Mouse (Mus musculus): Measurements from ENCODE around the gene Hist1h1e. TPM values are rescaled to one million over a fixed set of nuclear protein-coding genes. Genes with fewer than 3 reads are reported as not detected.
"Not testable (repeated sequence)": the region's sequence is repeated elsewhere in the genome, so short reads cannot be mapped to it uniquely, and the experiment has no call there.

Hist1h1e gene
- total RNA-seq, 1 experiment from 2014 or later, result 201 TPM

DNA sequence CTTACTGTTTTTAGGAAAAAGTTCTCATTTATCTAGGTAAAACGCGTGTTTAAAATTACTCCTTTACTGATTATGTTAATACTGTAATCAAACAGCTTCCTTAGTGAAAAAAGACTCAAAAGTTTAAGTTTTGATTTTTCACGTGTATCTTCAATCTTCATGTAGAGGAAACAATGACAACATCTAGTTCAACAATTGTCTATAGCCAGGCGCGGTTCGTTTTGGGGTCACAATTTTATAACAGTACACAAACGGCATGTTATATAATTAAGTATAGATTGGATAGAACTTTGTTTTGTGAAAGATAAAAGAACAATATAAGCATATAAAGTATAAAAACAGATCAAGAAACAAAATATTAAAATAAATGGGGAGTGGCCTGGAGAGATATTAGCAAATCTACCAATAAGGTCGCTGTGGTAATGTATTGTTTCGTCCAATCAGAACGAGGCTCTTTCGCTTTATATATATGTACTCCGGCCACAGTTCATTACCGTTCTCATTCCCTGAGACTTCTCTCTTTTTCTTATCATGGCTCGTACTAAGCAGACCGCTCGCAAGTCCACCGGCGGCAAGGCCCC is 47.0 kb downstream of the Hist1h1e start, which contains the start of gene Hist1h3d:
Gene Hist1h3d (plus strand): TSS at position 493 of the 581 bp plus-strand sequence.
- ATAC-seq (ENCODE audit: extremely low read depth, insufficient number of reproducible peaks, low FRiP score, poor library complexity, severe bottlenecking), result peak; percentile 53; the same call in 1 of the 2 replicates

GRCm38 (mm10) chr13:23574546-23575170 is 47.7 kb downstream of the Hist1h1e start:
- ATAC-seq (ENCODE audit: extremely low read depth, insufficient number of reproducible peaks, low FRiP score, poor library complexity, severe bottlenecking), result not testable (repeated sequence)

DNA sequence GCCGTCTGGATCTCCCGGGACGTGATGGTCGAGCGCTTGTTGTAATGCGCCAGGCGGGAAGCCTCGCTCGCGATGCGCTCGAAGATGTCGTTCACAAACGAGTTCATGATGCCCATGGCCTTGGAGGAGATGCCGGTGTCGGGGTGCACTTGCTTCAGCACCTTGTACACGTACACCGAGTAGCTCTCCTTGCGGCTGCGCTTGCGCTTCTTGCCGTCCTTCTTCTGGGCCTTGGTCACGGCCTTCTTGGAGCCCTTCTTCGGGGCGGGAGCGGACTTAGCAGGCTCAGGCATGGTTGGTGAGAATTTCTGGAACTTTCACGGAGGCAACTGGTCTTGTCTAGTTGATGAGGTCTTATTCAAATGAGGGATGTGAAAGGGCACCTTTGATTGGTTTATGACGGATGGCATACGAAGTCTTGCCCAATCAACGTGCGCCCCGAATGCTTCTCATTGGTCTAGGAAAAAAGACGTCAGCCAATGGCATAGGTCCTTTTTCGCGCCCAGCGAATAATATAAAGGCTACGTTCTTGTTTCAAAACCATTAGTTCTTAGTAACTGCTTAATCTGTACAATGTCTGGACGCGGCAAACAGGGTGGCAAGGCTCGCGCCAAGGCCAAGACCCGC is 48.3 kb downstream of the Hist1h1e start, which contains the start of the genes Hist1h2bf and Hist1h2ad:
Gene Hist1h2bf (minus strand): TSS at position 299 of the 627 bp plus-strand sequence.
Gene Hist1h2ad (plus strand): TSS at position 484 of the 627 bp plus-strand sequence.
- peak; percentile 91 for ATAC-seq (ENCODE audit: extremely low read depth, insufficient number of reproducible peaks, low FRiP score, poor library complexity, severe bottlenecking)

DNA sequence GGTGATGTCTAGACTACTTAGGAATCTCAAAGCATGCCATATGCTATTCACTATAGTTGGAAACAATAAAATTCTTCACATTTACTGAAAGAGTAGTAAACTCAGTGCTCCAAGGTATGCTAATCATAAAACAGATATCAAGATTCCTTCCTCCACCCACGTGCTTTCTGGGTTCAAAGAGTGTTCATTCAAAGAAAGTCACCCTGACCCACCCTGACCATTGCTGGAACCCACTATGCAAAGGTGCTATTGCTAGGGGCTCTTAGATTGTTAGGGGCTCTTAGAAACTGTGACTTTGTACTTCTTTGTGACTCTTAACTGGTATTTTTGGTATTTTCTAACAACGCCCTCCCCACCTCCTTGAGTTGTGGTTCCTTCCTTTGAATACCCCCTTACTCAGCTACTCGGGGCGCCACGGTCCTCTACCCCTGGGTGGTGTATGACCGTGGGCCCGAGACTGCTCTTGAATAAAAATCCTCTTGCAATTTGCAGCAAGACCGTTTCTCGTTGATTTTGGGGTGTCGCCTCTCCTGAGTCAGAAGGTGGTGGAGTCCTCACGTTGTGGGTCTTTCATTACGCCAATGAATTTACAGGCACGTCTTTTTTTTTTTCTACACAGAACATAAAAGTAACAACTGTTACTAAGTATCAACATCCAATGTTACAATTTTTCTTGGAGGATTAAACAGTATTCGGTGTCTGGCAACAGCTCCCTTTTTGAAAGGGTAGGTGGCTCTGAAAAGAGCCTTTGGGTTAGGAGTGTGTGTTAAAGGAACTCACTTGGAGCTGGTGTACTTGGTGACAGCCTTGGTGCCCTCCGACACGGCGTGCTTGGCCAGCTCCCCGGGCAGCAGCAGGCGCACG is 49.1 kb downstream of the Hist1h1e start:
- ATAC-seq (ENCODE audit: extremely low read depth, insufficient number of reproducible peaks, low FRiP score, poor library complexity, severe bottlenecking), result not testable (repeated sequence)

GRCm38 (mm10) chr13:23572218-23573033 is 49.9 kb downstream of the Hist1h1e start:
- ATAC-seq (ENCODE audit: extremely low read depth, insufficient number of reproducible peaks, low FRiP score, poor library complexity, severe bottlenecking), result no peak

DNA sequence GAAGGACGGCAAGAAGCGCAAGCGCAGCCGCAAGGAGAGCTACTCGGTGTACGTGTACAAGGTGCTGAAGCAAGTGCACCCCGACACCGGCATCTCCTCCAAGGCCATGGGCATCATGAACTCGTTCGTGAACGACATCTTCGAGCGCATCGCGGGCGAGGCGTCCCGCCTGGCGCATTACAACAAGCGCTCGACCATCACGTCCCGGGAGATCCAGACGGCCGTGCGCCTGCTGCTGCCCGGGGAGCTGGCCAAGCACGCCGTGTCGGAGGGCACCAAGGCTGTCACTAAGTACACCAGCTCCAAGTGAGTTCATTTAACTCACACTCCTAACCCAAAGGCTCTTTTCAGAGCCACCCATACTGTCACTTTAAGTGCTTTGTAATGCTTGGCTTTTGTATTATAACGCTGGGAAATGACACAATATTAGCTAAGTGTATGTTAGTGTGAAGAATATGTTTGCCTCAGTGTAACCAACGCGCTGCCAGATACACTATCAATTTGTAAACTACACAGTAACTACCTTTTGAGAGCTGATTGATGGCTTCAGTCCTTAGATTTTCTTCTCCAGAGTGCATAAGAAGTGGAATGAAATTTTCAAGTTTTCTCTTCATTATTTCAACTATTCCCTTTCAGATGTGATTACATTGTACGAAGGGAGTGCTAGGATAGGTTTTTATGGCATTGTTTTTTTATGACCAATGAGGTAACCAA is 50.7 kb downstream of the Hist1h1e start:
- not testable (repeated sequence) for ATAC-seq (ENCODE audit: extremely low read depth, insufficient number of reproducible peaks, low FRiP score, poor library complexity, severe bottlenecking)

GRCm38 (mm10) chr13:23571022-23571503 is 51.3 kb downstream of the Hist1h1e start, which contains the start of the genes Hist1h2ae and Hist1h2bg:
Gene Hist1h2ae (minus strand): TSS chr13:23571220.
Gene Hist1h2bg (plus strand): TSS chr13:23571396.
- ATAC-seq (ENCODE audit: extremely low read depth, insufficient number of reproducible peaks, low FRiP score, poor library complexity, severe bottlenecking), result peak; percentile 84

Other genes with a start within 250 kb of the Hist1h1e start
- gene Abt1, start 198.7 kb downstream of the Hist1h1e start, total RNA-seq (2017), result 10.2 and 12.6 TPM in 2 replicates
- gene Btn1a1, start 156.7 kb downstream of the Hist1h1e start, total RNA-seq (2017), result not detected in 2 replicates
- gene Btn2a2, start 133.7 kb downstream of the Hist1h1e start, total RNA-seq (2017), result 0.25 and 0.58 TPM in 2 replicates
- gene Hist1h4h, start 91.5 kb downstream of the Hist1h1e start, total RNA-seq (2017), result 161 and 193 TPM in 2 replicates
- 3.5 and 5.0 TPM in 2 replicates for gene Hist1h2af, start 88.7 kb downstream of the Hist1h1e start, total RNA-seq (2017)
- gene Hist1h3g, start 87.1 kb downstream of the Hist1h1e start, total RNA-seq (2017), result not detected in 2 replicates
- gene Hist1h2bh, start 79.2 kb downstream of the Hist1h1e start, total RNA-seq (2017), result 5.8 and 6.4 TPM in 2 replicates
- 21.9 and 24.1 TPM in 2 replicates for gene Hist1h3f, start 78.5 kb downstream of the Hist1h1e start, total RNA-seq (2017)
- gene Hist1h4f, start 70.9 kb downstream of the Hist1h1e start, total RNA-seq (2017), result 15.2 and 27.6 TPM in 2 replicates
- 28.5 and 28.7 TPM in 2 replicates for gene Hist1h1d, start 69.3 kb downstream of the Hist1h1e start, total RNA-seq (2017)
- 50.8 and 54.4 TPM in 2 replicates for gene Hist1h3e, start 60.2 kb downstream of the Hist1h1e start, total RNA-seq (2017)
- gene Hist1h2ae, start 51.3 kb downstream of the Hist1h1e start, total RNA-seq (2017), result 13.6 and 18.3 TPM in 2 replicates
- gene Hist1h2bg, start 51.2 kb downstream of the Hist1h1e start, total RNA-seq (2017), result 97.4 and 145 TPM in 2 replicates
- gene Hist1h2bf, start 48.4 kb downstream of the Hist1h1e start, total RNA-seq (2017), result 32.7 and 52.5 TPM in 2 replicates
- gene Hist1h2ad, start 48.2 kb downstream of the Hist1h1e start, total RNA-seq (2017), result 33.4 and 78.8 TPM in 2 replicates
- gene Hist1h3d, start 46.8 kb downstream of the Hist1h1e start, total RNA-seq (2017), result 12.9 and 13.3 TPM in 2 replicates
- gene Hist1h4d, start 41.0 kb downstream of the Hist1h1e start, total RNA-seq (2017), result 92.3 and 119 TPM in 2 replicates
- 83.4 and 97.3 TPM in 2 replicates for gene Hist1h2be, start 1.4 kb downstream of the Hist1h1e start, total RNA-seq (2017)
- gene Hist1h2ac, start 61.4 kb upstream of the Hist1h1e start, total RNA-seq (2017), result 18.7 and 20.1 TPM in 2 replicates
- gene Hist1h2bc, start 61.6 kb upstream of the Hist1h1e start, total RNA-seq (2017), result 139 and 146 TPM in 2 replicates
- gene Hist1h1t, start 73.3 kb upstream of the Hist1h1e start, total RNA-seq (2017), result 2.2 TPM in 1 of 2 replicates, not detected in the other
- 116 and 135 TPM in 2 replicates for gene Hist1h4c, start 75.9 kb upstream of the Hist1h1e start, total RNA-seq (2017)
- 4.8 and 5.0 TPM in 2 replicates for gene Hfe, start 88.3 kb upstream of the Hist1h1e start, total RNA-seq (2017)
- gene Hist1h1c, start 116.2 kb upstream of the Hist1h1e start, total RNA-seq (2017), result 712 and 764 TPM in 2 replicates
- gene Hist1h3c, start 123.0 kb upstream of the Hist1h1e start, total RNA-seq (2017), result 4.8 TPM in 1 of 2 replicates, not detected in the other
- 77.7 and 104 TPM in 2 replicates for gene Hist1h2bb, start 124.2 kb upstream of the Hist1h1e start, total RNA-seq (2017)
- 24.9 and 28.2 TPM in 2 replicates for gene Hist1h2ab, start 128.6 kb upstream of the Hist1h1e start, total RNA-seq (2017)
- gene Hist1h3b, start 129.7 kb upstream of the Hist1h1e start, total RNA-seq (2017), result 1.2 TPM in 1 of 2 replicates, not detected in the other
- gene Hist1h4b, start 134.5 kb upstream of the Hist1h1e start, total RNA-seq (2017), result 9.3 and 36.7 TPM in 2 replicates
- gene Hist1h4a, start 138.7 kb upstream of the Hist1h1e start, total RNA-seq (2017), result 30.0 and 55.5 TPM in 2 replicates
- 38.6 and 45.9 TPM in 2 replicates for gene Hist1h3a, start 139.8 kb upstream of the Hist1h1e start, total RNA-seq (2017)
- 74.8 and 84.1 TPM in 2 replicates for gene Hist1h1a, start 141.1 kb upstream of the Hist1h1e start, total RNA-seq (2017)
- not detected in 2 replicates for gene Trim38, start 147.4 kb upstream of the Hist1h1e start, total RNA-seq (2017)
- not detected in 2 replicates for gene Slc17a2, start 184.4 kb upstream of the Hist1h1e start, total RNA-seq (2017)
- gene Slc17a3, start 216.9 kb upstream of the Hist1h1e start, total RNA-seq (2017), result not detected in 2 replicates
- gene Slc17a1, start 245.2 kb upstream of the Hist1h1e start, total RNA-seq (2017), result not detected in 2 replicates